In genomic region chr4:125158081-125158480, GRCm38 (mm10) we compare ENCODE assay signal across 16 mouse cellular contexts. TPM values are rescaled to one million over a fixed set of nuclear protein-coding genes. Genes with fewer than 3 reads are reported as not detected.
DNase-seq lines count a peak whose midpoint lies in the region; ATAC-seq and TF ChIP-seq lines count a peak whose summit lies in the region.
"Had no signal": no experiment of that assay in that cellular context is flagged by ENCODE, and none has a peak within 500 bp of the region (broad histone marks: within the 10 kb centered on the region; RNA-seq: fewer than 3 reads in every experiment).

No protein-coding gene starts in this region.

- peak; percentile 42; the same call in 1 of the 2 replicates for ATAC-seq in intestine, embryonic 15.5 days
- ATAC-seq in intestine, embryonic 16.5 days: no peak
- ATAC-seq in stomach, postnatal 0 days (ENCODE audit: low FRiP score, low TSS enrichment): peak; percentile 60

- H3K4me3 ChIP-seq in intestine, embryonic 15.5 days (replicated peaks): no peak overlapping the region
- no peak overlapping the region for H3K4me3 ChIP-seq in intestine, embryonic 16.5 days (ENCODE audit: low read length)
- no peak overlapping the region for H3K4me3 ChIP-seq in stomach, postnatal 0 days (ENCODE audit: low read depth, low read length)
- H3K4me3 ChIP-seq: embryonic facial prominence, embryonic 12.5 days; forebrain, embryonic 12.5 days; heart, adult 2 months; heart, embryonic 15.5 days had no signal

- WGBS in intestine, embryonic 15.5 days: 63% methylated on average over 2 of the region's 2 CpGs
- WGBS in intestine, embryonic 16.5 days: 81% methylated on average over 2 of the region's 2 CpGs
- WGBS in stomach, postnatal 0 days: 79% methylated on average over 2 of the region's 2 CpGs

- no peaks in the 10 kb centered on the region for H3K27me3 ChIP-seq in intestine, embryonic 15.5 days (replicated peaks)
- no peaks in the 10 kb centered on the region for H3K27me3 ChIP-seq in intestine, embryonic 16.5 days (replicated peaks; ENCODE audit: control insufficient read depth, insufficient read depth, low read length)
- H3K27me3 ChIP-seq in stomach, postnatal 0 days (ENCODE audit: control insufficient read depth, insufficient read depth, low read length): no peaks in the 10 kb centered on the region

- TF ChIP-seq EP300 in stomach, postnatal 0 days (optimal IDR thresholded peaks at IDR 0.05): no peak

- peak; percentile 54 for DNase-seq in adrenal gland, adult 2 months
- DNase-seq in adrenal gland, postnatal 14 days: no peak
- peak; percentile 67 for DNase-seq in 416B (ENCODE audit: low read depth)
- no peak for DNase-seq in stomach, postnatal 0 days (ENCODE audit: low spot score)
- DNase-seq in urinary bladder, postnatal 14 days (ENCODE audit: low spot score): no peak
- DNase-seq: forebrain, postnatal 0 days; gastrocnemius, postnatal 14 days; heart, adult 2 months; heart, postnatal 14 days had no signal

- no peak overlapping the region for H3K9ac ChIP-seq in intestine, embryonic 15.5 days
- H3K9ac ChIP-seq in intestine, embryonic 16.5 days (ENCODE audit: low read depth, low read length): no peak overlapping the region
- H3K9ac ChIP-seq in stomach, postnatal 0 days (ENCODE audit: low read length): no peak overlapping the region
- H3K9ac ChIP-seq: embryonic facial prominence, embryonic 12.5 days; forebrain, embryonic 12.5 days; forebrain, postnatal 0 days; heart, embryonic 15.5 days; hindbrain, embryonic 14.5 days had no signal

- H3K4me2 ChIP-seq in intestine, embryonic 15.5 days (replicated peaks): no peak overlapping the region
- no peak overlapping the region for H3K4me2 ChIP-seq in intestine, embryonic 16.5 days (ENCODE audit: low read depth, low read length)
- H3K4me2 ChIP-seq in stomach, postnatal 0 days (replicated peaks; ENCODE audit: low read depth): no peak overlapping the region
- H3K4me2 ChIP-seq: embryonic facial prominence, embryonic 12.5 days; forebrain, embryonic 12.5 days; heart, embryonic 11.5 days; heart, embryonic 15.5 days; hindbrain, embryonic 14.5 days had no signal

- no peak for TF ChIP-seq CTCF in stomach, postnatal 0 days (IDR thresholded peaks at IDR 0.05; ENCODE audit: low read depth)

- H3K36me3 ChIP-seq in intestine, embryonic 15.5 days: no peaks in the 10 kb centered on the region
- H3K36me3 ChIP-seq in intestine, embryonic 16.5 days (ENCODE audit: control insufficient read depth, insufficient read depth, low read length): no peaks in the 10 kb centered on the region
- no peaks in the 10 kb centered on the region for H3K36me3 ChIP-seq in stomach, postnatal 0 days (ENCODE audit: control insufficient read depth, insufficient read depth, low read length)
- H3K36me3 ChIP-seq: embryonic facial prominence, embryonic 12.5 days; forebrain, embryonic 12.5 days; heart, embryonic 15.5 days had no signal

- no peak overlapping the region for H3K27ac ChIP-seq in intestine, embryonic 15.5 days
- H3K27ac ChIP-seq in intestine, embryonic 16.5 days (ENCODE audit: low read length): no peak overlapping the region
- H3K27ac ChIP-seq in stomach, postnatal 0 days (replicated peaks): no peak overlapping the region
- H3K27ac ChIP-seq: embryonic facial prominence, embryonic 12.5 days; forebrain, embryonic 12.5 days; heart, adult 2 months; heart, embryonic 15.5 days; hindbrain, embryonic 14.5 days had no signal

- no peaks in the 10 kb centered on the region for H3K9me3 ChIP-seq in intestine, embryonic 15.5 days
- no peaks in the 10 kb centered on the region for H3K9me3 ChIP-seq in intestine, embryonic 16.5 days (ENCODE audit: control insufficient read depth, low read length)
- no peaks in the 10 kb centered on the region for H3K9me3 ChIP-seq in stomach, postnatal 0 days (ENCODE audit: control insufficient read depth, low read length)
- H3K9me3 ChIP-seq: embryonic facial prominence, embryonic 12.5 days; forebrain, embryonic 12.5 days; heart, embryonic 15.5 days had no signal

- H3K4me1 ChIP-seq in intestine, embryonic 15.5 days (replicated peaks): no peaks in the 10 kb centered on the region
- peaks cover 2% of the 10 kb centered on the region; the same call in 1 of the 2 replicates for H3K4me1 ChIP-seq in intestine, embryonic 16.5 days (ENCODE audit: control insufficient read depth, insufficient read depth, low read length)
- no peaks in the 10 kb centered on the region for H3K4me1 ChIP-seq in stomach, postnatal 0 days (replicated peaks; ENCODE audit: control insufficient read depth, insufficient read depth)
- H3K4me1 ChIP-seq: embryonic facial prominence, embryonic 12.5 days; heart, embryonic 15.5 days had no signal

RNA-seq across cellular contexts. Expression of gene Zc3h12a, which starts 30.4 kb away (rescaled TPM):
- 1 to 10 TPM; 6.0 to 7.0 TPM for total RNA-seq in adrenal gland, adult 2 months (2021)
- polyA plus RNA-seq in adrenal gland, adult 2 months (2012; rRNA removed): 7.8 and 8.9 TPM in 2 replicates
- 5.4 and 6.3 TPM in 2 replicates for total RNA-seq in adrenal gland, postnatal 14 days (2021)
- 1.4 and 1.8 TPM in 2 replicates for polyA plus RNA-seq in intestine, embryonic 15.5 days (2015; fragmentation: Nextera tagmentation; extraction: Ambion mirVana)
- 1.4 and 1.5 TPM in 2 replicates for polyA plus RNA-seq in intestine, embryonic 16.5 days (2015; fragmentation: Nextera tagmentation; extraction: Ambion mirVana)
- 2.7 TPM in 2 replicates for polyA plus RNA-seq in stomach, postnatal 0 days (2015; fragmentation: Nextera tagmentation; extraction: Ambion mirVana)
- total RNA-seq: forebrain, postnatal 0 days had no signal

Comparison
In these comparisons a context has a peak if more than half of its experiments do, and no peak if none do; other contexts are left out.
1. DNase-seq: peak in adrenal gland, adult 2 months (single experiment) and 416B (single experiment); none in adrenal gland, postnatal 14 days (single experiment), stomach, postnatal 0 days (single experiment) and urinary bladder, postnatal 14 days (single experiment).